In genomic region chr11:120064006-120064667, GRCm38 (mm10) we compare ENCODE assay signal across 23 mouse cellular contexts. TPM values are rescaled to one million over a fixed set of nuclear protein-coding genes. Genes with fewer than 3 reads are reported as not detected.
DNase-seq lines count a peak whose midpoint lies in the region; ATAC-seq and TF ChIP-seq lines count a peak whose summit lies in the region.
"Had no signal": no experiment of that assay in that cellular context is flagged by ENCODE, and none has a peak within 500 bp of the region (broad histone marks: within the 10 kb centered on the region; RNA-seq: fewer than 3 reads in every experiment).

No protein-coding gene starts in this region.

- ATAC-seq in liver, embryonic 15.5 days (ENCODE audit: insufficient read depth): no peak
- ATAC-seq in liver, embryonic 11.5 days (replicated peaks; ENCODE audit: low FRiP score): no peak
- ATAC-seq in intestine, embryonic 16.5 days: no peak
- ATAC-seq: forebrain, postnatal 0 days had no signal

- H3K4me3 ChIP-seq in liver, embryonic 15.5 days (replicated peaks): no peak overlapping the region
- no peak overlapping the region for H3K4me3 ChIP-seq in liver, embryonic 11.5 days (ENCODE audit: low read depth, low read length)
- no peak overlapping the region for H3K4me3 ChIP-seq in bone marrow, adult 2 months (replicated peaks; ENCODE audit: control insufficient read depth, low read depth, low read length)
- no peak overlapping the region for H3K4me3 ChIP-seq in macrophage (ENCODE audit: inconsistent target)
- H3K4me3 ChIP-seq in intestine, embryonic 16.5 days (ENCODE audit: low read length): no peak overlapping the region
- H3K4me3 ChIP-seq: embryonic facial prominence, embryonic 12.5 days; hindbrain, embryonic 13.5 days; kidney, embryonic 15.5 days; limb, embryonic 13.5 days; lung, embryonic 15.5 days had no signal

- no peak for DNase-seq in liver, embryonic 11.5 days (ENCODE audit: low spot score)
- DNase-seq in A20 (ENCODE audit: low read depth, low spot score): peak; percentile 87
- no peak for DNase-seq in lung, postnatal 36 days
- DNase-seq in right cerebral cortex, postnatal 25 days: no peak
- DNase-seq: adrenal gland, postnatal 14 days; cerebellum, adult 9-11 months; forebrain, postnatal 0 days; gastrocnemius, postnatal 25 days; kidney, postnatal 36 days; lung, postnatal 4 days; right cerebral cortex, adult 18-20 months; thymus, adult 2 months had no signal

- peak overlapping the region; percentile 51; the same call in 1 of the 2 replicates for H3K27ac ChIP-seq in liver, embryonic 15.5 days (replicated peaks)
- no peak overlapping the region for H3K27ac ChIP-seq in liver, embryonic 11.5 days (ENCODE audit: low read depth, low read length)
- peak overlapping the region; percentile 93 for H3K27ac ChIP-seq in bone marrow, adult 2 months (ENCODE audit: control insufficient read depth, insufficient read depth, low read depth, low read length, poor library complexity)
- peak overlapping the region; percentile 51 for H3K27ac ChIP-seq in macrophage
- no peak overlapping the region for H3K27ac ChIP-seq in intestine, embryonic 16.5 days (ENCODE audit: low read length)
- H3K27ac ChIP-seq: embryonic facial prominence, embryonic 12.5 days; hindbrain, embryonic 13.5 days; kidney, embryonic 15.5 days; limb, embryonic 13.5 days; lung, embryonic 15.5 days; stomach, postnatal 0 days had no signal

- no peaks in the 10 kb centered on the region for H3K79me2 ChIP-seq in macrophage (ENCODE audit: inconsistent target)

- whole genome bisulfite sequencing in liver, embryonic 15.5 days (ENCODE audit: insufficient replicate concordance): 60% methylated on average over 13 of the region's 13 CpGs
- WGBS in liver, embryonic 11.5 days: 69% methylated on average over 13 of the region's 13 CpGs
- 45% methylated on average over 13 of the region's 13 CpGs for WGBS in bone marrow, adult 2 months
- 61% methylated on average over 11 of the region's 13 CpGs for WGBS in macrophage (ENCODE audit: missing documents)
- 80% methylated on average over 13 of the region's 13 CpGs for WGBS in intestine, embryonic 16.5 days

- H3K27me3 ChIP-seq in liver, embryonic 15.5 days: peaks cover 5% of the 10 kb centered on the region
- H3K27me3 ChIP-seq in liver, embryonic 11.5 days (replicated peaks; ENCODE audit: control insufficient read depth, insufficient read depth, low read length): no peaks in the 10 kb centered on the region
- H3K27me3 ChIP-seq in intestine, embryonic 16.5 days (replicated peaks; ENCODE audit: control insufficient read depth, insufficient read depth, low read length): no peaks in the 10 kb centered on the region
- H3K27me3 ChIP-seq: embryonic facial prominence, embryonic 12.5 days; hindbrain, embryonic 13.5 days; kidney, embryonic 15.5 days; limb, embryonic 13.5 days; lung, embryonic 15.5 days had no signal

- no peaks in the 10 kb centered on the region for H3K36me3 ChIP-seq in liver, embryonic 15.5 days (replicated peaks)
- H3K36me3 ChIP-seq in liver, embryonic 11.5 days (ENCODE audit: control insufficient read depth, insufficient read depth, low read length): peaks cover 8% of the 10 kb centered on the region
- no peaks in the 10 kb centered on the region for H3K36me3 ChIP-seq in macrophage (ENCODE audit: inconsistent target)
- H3K36me3 ChIP-seq in intestine, embryonic 16.5 days (ENCODE audit: control insufficient read depth, insufficient read depth, low read length): no peaks in the 10 kb centered on the region

- H3K9me3 ChIP-seq in liver, embryonic 15.5 days (replicated peaks): no peaks in the 10 kb centered on the region
- no peaks in the 10 kb centered on the region for H3K9me3 ChIP-seq in liver, embryonic 11.5 days (ENCODE audit: control insufficient read depth, low read length)
- no peaks in the 10 kb centered on the region for H3K9me3 ChIP-seq in intestine, embryonic 16.5 days (ENCODE audit: control insufficient read depth, low read length)
- H3K9me3 ChIP-seq: embryonic facial prominence, embryonic 12.5 days; hindbrain, embryonic 13.5 days; kidney, embryonic 15.5 days; limb, embryonic 13.5 days; lung, embryonic 15.5 days had no signal

- TF ChIP-seq POLR2A in bone marrow, adult 2 months (IDR thresholded peaks at IDR 0.05; ENCODE audit: borderline replicate concordance, control insufficient read depth, low read depth, low read length): no peak; the same call in 1 of the 2 replicates

- H3K4me1 ChIP-seq in liver, embryonic 15.5 days (replicated peaks): no peaks in the 10 kb centered on the region; the same call in 1 of the 2 replicates
- no peaks in the 10 kb centered on the region for H3K4me1 ChIP-seq in liver, embryonic 11.5 days (replicated peaks; ENCODE audit: control insufficient read depth, insufficient read depth, low read length)
- peaks cover 9% of the 10 kb centered on the region for H3K4me1 ChIP-seq in bone marrow, adult 2 months (ENCODE audit: control insufficient read depth, insufficient read depth, low read length)
- H3K4me1 ChIP-seq in intestine, embryonic 16.5 days (ENCODE audit: control insufficient read depth, insufficient read depth, low read length): peaks cover 14% of the 10 kb centered on the region
- H3K4me1 ChIP-seq: embryonic facial prominence, embryonic 12.5 days; limb, embryonic 13.5 days; lung, embryonic 15.5 days had no signal

- H3K9ac ChIP-seq in liver, embryonic 15.5 days: no peak overlapping the region
- no peak overlapping the region for H3K9ac ChIP-seq in liver, embryonic 11.5 days (ENCODE audit: low read depth, low read length)
- H3K9ac ChIP-seq in intestine, embryonic 16.5 days (ENCODE audit: low read depth, low read length): no peak overlapping the region
- H3K9ac ChIP-seq: embryonic facial prominence, embryonic 12.5 days; forebrain, postnatal 0 days; hindbrain, embryonic 13.5 days; kidney, embryonic 15.5 days; limb, embryonic 13.5 days; lung, embryonic 15.5 days had no signal

- H3K4me2 ChIP-seq in liver, embryonic 15.5 days: no peak overlapping the region
- H3K4me2 ChIP-seq in liver, embryonic 11.5 days: no peak overlapping the region
- no peak overlapping the region for H3K4me2 ChIP-seq in intestine, embryonic 16.5 days (ENCODE audit: low read depth, low read length)
- H3K4me2 ChIP-seq: embryonic facial prominence, embryonic 12.5 days; hindbrain, embryonic 13.5 days; kidney, embryonic 15.5 days; limb, embryonic 13.5 days; lung, embryonic 15.5 days; midbrain, embryonic 11.5 days had no signal

- TF ChIP-seq CTCF in bone marrow, adult 2 months (IDR thresholded peaks at IDR 0.05; ENCODE audit: control insufficient read depth, insufficient read depth, low read length): no peak

RNA-seq across cellular contexts. Expression of gene Aatk, which starts 17.2 kb away (rescaled TPM):
- 0.59 and 0.68 TPM in 2 replicates for polyA plus RNA-seq in liver, embryonic 15.5 days (2015; fragmentation: Nextera tagmentation; extraction: Ambion mirVana)
- 0.74 and 0.86 TPM in 2 replicates for polyA plus RNA-seq in liver, embryonic 11.5 days (2014; fragmentation: Nextera tagmentation; extraction: Ambion mirVana)
- 8.4 and 15.7 TPM in 2 replicates for polyA plus RNA-seq in bone marrow, adult 2 months (2011; ENCODE audit: insufficient read depth, insufficient read length, low replicate concordance, missing spikeins)
- 10 to 100 TPM in 19 of 26 experiments, 1 to 10 TPM in 7; 2.7 to 65.4 (median 28.0) TPM for total RNA-seq in macrophage (2018; cell fraction: chromatin; rRNA removed)
- total RNA-seq in macrophage (2018; cell fraction: cytosol; rRNA removed): 10 to 100 TPM in 17 of 26 experiments, 1 to 10 TPM in 9; 4.2 to 20.5 (median 11.6) TPM
- 10 to 100 TPM in 23 of 26 experiments, 1 to 10 TPM in 3; 4.8 to 46.3 (median 24.7) TPM for total RNA-seq in macrophage (2018; cell fraction: nucleus; rRNA removed)
- 6.5 to 10.7 TPM (median 10.4 TPM) in 3 replicates for polyA plus RNA-seq in macrophage (2018)
- 1.7 and 2.3 TPM in 2 replicates for polyA plus RNA-seq in intestine, embryonic 16.5 days (2015; fragmentation: Nextera tagmentation; extraction: Ambion mirVana)

RNA-seq across cellular contexts. Expression of gene Cep131, which starts 22.5 kb away (rescaled TPM):
- 4.2 and 4.6 TPM in 2 replicates for polyA plus RNA-seq in liver, embryonic 15.5 days (2015; fragmentation: Nextera tagmentation; extraction: Ambion mirVana)
- polyA plus RNA-seq in liver, embryonic 11.5 days (2014; fragmentation: Nextera tagmentation; extraction: Ambion mirVana): 17.4 and 19.2 TPM in 2 replicates
- polyA plus RNA-seq in bone marrow, adult 2 months (2011; ENCODE audit: insufficient read depth, insufficient read length, low replicate concordance, missing spikeins): 14.3 and 19.8 TPM in 2 replicates
- total RNA-seq in macrophage (2018; cell fraction: chromatin; rRNA removed): 10 to 100 TPM in 18 of 26 experiments, 1 to 10 TPM in 8; 2.3 to 49.0 (median 19.7) TPM
- 10 to 100 TPM in 2 of 26 experiments, 1 to 10 TPM in 24; 3.4 to 11.6 (median 5.4) TPM for total RNA-seq in macrophage (2018; cell fraction: cytosol; rRNA removed)
- 10 to 100 TPM in 12 of 26 experiments, 1 to 10 TPM in 14; 1.4 to 22.6 (median 9.3) TPM for total RNA-seq in macrophage (2018; cell fraction: nucleus; rRNA removed)
- 5.6 to 6.3 TPM (median 5.7 TPM) in 3 replicates for polyA plus RNA-seq in macrophage (2018)
- polyA plus RNA-seq in intestine, embryonic 16.5 days (2015; fragmentation: Nextera tagmentation; extraction: Ambion mirVana): 12.0 and 12.2 TPM in 2 replicates

RNA-seq across cellular contexts. Expression of gene Tepsin, which starts 34.4 kb away (rescaled TPM):
- 6.0 and 7.6 TPM in 2 replicates for polyA plus RNA-seq in liver, embryonic 15.5 days (2015; fragmentation: Nextera tagmentation; extraction: Ambion mirVana)
- polyA plus RNA-seq in liver, embryonic 11.5 days (2014; fragmentation: Nextera tagmentation; extraction: Ambion mirVana): 16.4 and 19.5 TPM in 2 replicates
- 8.6 and 24.6 TPM in 2 replicates for polyA plus RNA-seq in bone marrow, adult 2 months (2011; ENCODE audit: insufficient read depth, insufficient read length, low replicate concordance, missing spikeins)
- 10 to 100 TPM; 18.9 to 100.0 (median 57.5) TPM for total RNA-seq in macrophage (2018; cell fraction: chromatin; rRNA removed)
- total RNA-seq in macrophage (2018; cell fraction: cytosol; rRNA removed): 10 to 100 TPM in 16 of 26 experiments, 1 to 10 TPM in 10; 4.0 to 15.5 (median 11.0) TPM
- total RNA-seq in macrophage (2018; cell fraction: nucleus; rRNA removed): 10 to 100 TPM; 16.5 to 68.5 (median 35.7) TPM
- 9.3 to 20.3 TPM (median 13.1 TPM) in 3 replicates for polyA plus RNA-seq in macrophage (2018)
- polyA plus RNA-seq in intestine, embryonic 16.5 days (2015; fragmentation: Nextera tagmentation; extraction: Ambion mirVana): 21.1 and 22.5 TPM in 2 replicates

RNA-seq across cellular contexts. Expression of gene Ndufaf8, which starts 34.6 kb away (rescaled TPM):
- polyA plus RNA-seq in liver, embryonic 15.5 days (2015; fragmentation: Nextera tagmentation; extraction: Ambion mirVana): 38.9 and 42.8 TPM in 2 replicates
- polyA plus RNA-seq in liver, embryonic 11.5 days (2014; fragmentation: Nextera tagmentation; extraction: Ambion mirVana): 87.5 and 102 TPM in 2 replicates
- 27.6 and 30.1 TPM in 2 replicates for polyA plus RNA-seq in bone marrow, adult 2 months (2011; ENCODE audit: insufficient read depth, insufficient read length, low replicate concordance, missing spikeins)
- total RNA-seq in macrophage (2018; cell fraction: chromatin; rRNA removed): 10 to 100 TPM in 6 of 26 experiments, 1 to 10 TPM in 20; 1.6 to 13.5 (median 4.5) TPM
- total RNA-seq in macrophage (2018; cell fraction: cytosol; rRNA removed): 10 to 100 TPM; 23.5 to 47.0 (median 33.4) TPM
- total RNA-seq in macrophage (2018; cell fraction: nucleus; rRNA removed): 10 to 100 TPM in 17 of 26 experiments, 1 to 10 TPM in 9; 3.1 to 27.4 (median 11.6) TPM
- polyA plus RNA-seq in macrophage (2018): 4.7 to 54.4 TPM (median 35.5 TPM) in 3 replicates
- 113 and 119 TPM in 2 replicates for polyA plus RNA-seq in intestine, embryonic 16.5 days (2015; fragmentation: Nextera tagmentation; extraction: Ambion mirVana)

Comparison
In these comparisons a context has a peak if more than half of its experiments do, and no peak if none do; other contexts are left out.
1. H3K27ac ChIP-seq: peak in liver, embryonic 15.5 days (single experiment), bone marrow, adult 2 months (single experiment) and macrophage (single experiment); none in liver, embryonic 11.5 days (single experiment) and intestine, embryonic 16.5 days (single experiment).